Mouse (Mus musculus): ENCODE data around the gene Ank2. TPM values are rescaled to one million over a fixed set of nuclear protein-coding genes. Genes with fewer than 3 reads are reported as not detected.

Gene Ank2
- total and polyA plus RNA-seq, 2 experiments, result 1.2 to 5.6 TPM

DNA sequence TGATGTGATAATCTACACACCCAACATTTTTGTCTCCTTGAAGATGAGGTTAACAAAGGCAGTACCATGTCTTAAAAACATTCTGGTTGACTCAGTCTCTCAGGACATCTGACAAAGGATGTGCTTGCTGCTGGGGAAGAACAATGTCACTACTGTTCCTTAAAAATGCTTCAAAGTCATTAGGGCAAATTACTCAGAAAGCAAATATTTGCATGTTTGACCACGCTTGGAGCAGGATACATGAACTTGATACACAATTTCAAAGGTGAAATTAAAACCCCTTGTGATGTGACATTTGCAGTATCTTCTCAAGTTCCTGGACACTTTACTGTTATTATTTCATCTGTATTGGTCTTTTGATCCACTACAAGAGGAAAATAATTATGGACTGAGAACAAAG, 371.5 kb downstream of the Ank2 start:
- DNase-seq (ENCODE audit: extremely low read depth, low read depth, low spot score), result peak; percentile 84
- WGBS, result 16% methylated on average over 1 of the region's 1 CpGs
- Histone ChIP-seq H3K9ac (ENCODE audit: low read depth, low read length) (no peak overlapping the region), H3K4me1 (ENCODE audit: control insufficient read depth, insufficient read depth, low read length) (peaks cover 15% of the 10 kb centered on the region; the same call in 1 of the 2 replicates), H3K79me2 (ENCODE audit: control insufficient read depth, insufficient read depth, low read length) (no peaks in the 10 kb centered on the region), H3K27me3 (ENCODE audit: control insufficient read depth, insufficient read depth, low read length) (no peaks in the 10 kb centered on the region), H3K4me3 (ENCODE audit: insufficient read depth, low read depth, low read length) (no peak overlapping the region), H3K36me3 (ENCODE audit: control insufficient read depth, insufficient read depth, low read length) (no peaks in the 10 kb centered on the region), H3K27ac (replicated peaks; ENCODE audit: insufficient read depth, low read depth, low read length) (no peak overlapping the region)
- TF ChIP-seq POLR2A (IDR thresholded peaks at IDR 0.05; ENCODE audit: extremely low read depth, insufficient read depth, low read length) (no peak), CTCF (IDR thresholded peaks at IDR 0.05; ENCODE audit: low read depth, low read length) (no peak)

DNA sequence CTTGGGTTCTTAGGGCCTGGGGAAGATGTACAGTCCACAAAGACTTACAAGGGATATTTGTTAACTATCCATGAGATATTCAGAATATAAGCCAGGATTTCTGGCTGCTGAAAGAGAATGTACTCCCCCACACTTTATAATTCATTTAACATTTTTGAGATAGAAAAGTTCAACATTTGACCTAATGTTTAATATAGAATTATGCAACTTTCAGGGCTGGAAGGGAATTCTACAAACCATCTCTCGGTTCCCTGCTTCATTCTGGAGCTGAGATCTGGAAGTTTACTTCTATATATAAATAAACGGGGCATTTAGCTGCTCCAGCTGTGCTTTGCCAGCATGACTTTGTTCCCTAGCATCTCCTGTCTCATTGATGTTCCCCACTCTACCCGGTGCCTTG, 372.9 kb downstream of the Ank2 start:
- Histone ChIP-seq H3K36me3 (ENCODE audit: control insufficient read depth, insufficient read depth, low read length) (no peaks in the 10 kb centered on the region), H3K9ac (ENCODE audit: low read depth, low read length) (no peak overlapping the region), H3K4me1 (ENCODE audit: control insufficient read depth, insufficient read depth, low read length) (peaks cover 15% of the 10 kb centered on the region; the same call in 1 of the 2 replicates), H3K27me3 (ENCODE audit: control insufficient read depth, insufficient read depth, low read length) (no peaks in the 10 kb centered on the region), H3K27ac (replicated peaks; ENCODE audit: insufficient read depth, low read depth, low read length) (no peak overlapping the region), H3K4me3 (ENCODE audit: insufficient read depth, low read depth, low read length) (no peak overlapping the region), H3K79me2 (ENCODE audit: control insufficient read depth, insufficient read depth, low read length) (no peaks in the 10 kb centered on the region)
- 28% methylated on average over 3 of the region's 3 CpGs for WGBS
- DNase-seq (ENCODE audit: extremely low read depth, low read depth, low spot score), result no peak
- TF ChIP-seq CTCF (IDR thresholded peaks at IDR 0.05; ENCODE audit: low read depth, low read length) (no peak), POLR2A (IDR thresholded peaks at IDR 0.05; ENCODE audit: extremely low read depth, insufficient read depth, low read length) (no peak)

DNA sequence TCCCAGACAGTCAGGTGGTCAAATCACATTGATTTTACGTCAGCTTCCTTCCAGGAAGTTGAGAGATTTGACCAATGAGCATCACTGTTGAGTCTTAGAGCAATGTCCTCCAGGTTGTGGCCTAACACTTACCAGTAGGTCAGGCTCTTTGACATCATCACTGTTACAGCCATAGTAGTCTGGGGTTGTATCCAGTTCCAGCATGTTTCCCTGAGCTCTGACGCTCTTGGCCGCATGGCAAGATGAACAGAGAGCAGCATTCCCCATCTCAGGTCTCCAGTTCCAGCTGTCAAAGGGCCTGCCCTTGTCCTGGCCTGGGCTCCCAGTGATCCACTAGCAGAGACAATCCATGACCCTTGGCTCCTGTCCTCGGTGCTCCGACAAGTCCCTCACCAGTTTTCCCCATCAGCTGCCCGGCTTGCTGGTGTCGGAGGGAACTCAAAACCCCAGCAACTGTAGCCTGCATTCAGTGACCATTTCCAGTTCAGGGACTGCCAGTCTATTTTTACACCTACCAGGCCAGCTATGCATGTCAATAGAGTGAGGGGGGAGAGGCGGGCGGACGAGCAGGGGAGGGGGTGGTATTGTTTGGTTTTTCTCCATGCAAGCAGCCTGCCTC, 374.7 kb downstream of the Ank2 start:
- TF ChIP-seq POLR2A (IDR thresholded peaks at IDR 0.05; ENCODE audit: extremely low read depth, insufficient read depth, low read length), result no peak
- no peak for TF ChIP-seq CTCF (IDR thresholded peaks at IDR 0.05; ENCODE audit: low read depth, low read length)
- Histone ChIP-seq H3K27ac (replicated peaks; ENCODE audit: insufficient read depth, low read depth, low read length) (peak overlapping the region; percentile 54), H3K4me3 (ENCODE audit: insufficient read depth, low read depth, low read length) (no peak overlapping the region)

DNA sequence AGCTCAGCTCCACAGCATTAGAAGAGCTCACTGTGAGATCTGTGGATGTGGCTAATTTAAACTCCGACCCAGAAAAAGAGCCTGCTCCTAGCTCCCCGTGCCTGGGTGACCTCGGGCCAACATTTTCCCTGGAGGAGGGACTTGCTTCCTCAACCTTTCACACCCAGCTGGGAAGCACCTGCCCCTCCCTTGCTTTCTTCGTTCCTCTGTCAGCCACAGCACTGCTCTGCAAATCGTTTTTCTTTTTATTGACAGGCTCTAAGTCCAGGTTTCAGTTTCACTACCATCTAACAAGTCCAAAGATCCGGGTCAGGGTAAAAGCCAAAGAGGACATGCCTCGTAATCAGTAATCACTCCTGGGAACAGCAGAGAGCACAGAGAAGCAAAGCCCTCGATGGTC, 375.8 kb downstream of the Ank2 start:
- Histone ChIP-seq H3K79me2 (ENCODE audit: control insufficient read depth, insufficient read depth, low read length) (no peaks in the 10 kb centered on the region), H3K9ac (ENCODE audit: low read depth, low read length) (peak overlapping the region; percentile 39; the same call in 1 of the 2 replicates), H3K4me3 (ENCODE audit: insufficient read depth, low read depth, low read length) (no peak overlapping the region; the same call in 1 of the 2 replicates), H3K27ac (replicated peaks; ENCODE audit: insufficient read depth, low read depth, low read length) (peak overlapping the region; percentile 77), H3K27me3 (ENCODE audit: control insufficient read depth, insufficient read depth, low read length) (no peaks in the 10 kb centered on the region), H3K4me1 (ENCODE audit: control insufficient read depth, insufficient read depth, low read length) (peaks cover 15% of the 10 kb centered on the region; the same call in 1 of the 2 replicates), H3K36me3 (ENCODE audit: control insufficient read depth, insufficient read depth, low read length) (no peaks in the 10 kb centered on the region)
- WGBS, result 4% methylated on average over 8 of the region's 8 CpGs
- peak; percentile 98 for DNase-seq (ENCODE audit: extremely low read depth, low read depth, low spot score)
- TF ChIP-seq POLR2A (IDR thresholded peaks at IDR 0.05; ENCODE audit: extremely low read depth, insufficient read depth, low read length), result no peak
- TF ChIP-seq CTCF (IDR thresholded peaks at IDR 0.05; ENCODE audit: low read depth, low read length), result no peak

More for the DNA sequence above, 374.7 kb downstream of the Ank2 start:
- no peaks in the 10 kb centered on the region for H3K79me2 ChIP-seq (ENCODE audit: control insufficient read depth, insufficient read depth, low read length)
- H3K9ac ChIP-seq (ENCODE audit: low read depth, low read length), result no peak overlapping the region
- DNase-seq (ENCODE audit: extremely low read depth, low read depth, low spot score), result peak; percentile 91
- H3K36me3 ChIP-seq (ENCODE audit: control insufficient read depth, insufficient read depth, low read length), result no peaks in the 10 kb centered on the region
- no peaks in the 10 kb centered on the region for H3K27me3 ChIP-seq (ENCODE audit: control insufficient read depth, insufficient read depth, low read length)
- peaks cover 15% of the 10 kb centered on the region; the same call in 1 of the 2 replicates for H3K4me1 ChIP-seq (ENCODE audit: control insufficient read depth, insufficient read depth, low read length)
- WGBS, result 25% methylated on average over 10 of the region's 10 CpGs

DNA sequence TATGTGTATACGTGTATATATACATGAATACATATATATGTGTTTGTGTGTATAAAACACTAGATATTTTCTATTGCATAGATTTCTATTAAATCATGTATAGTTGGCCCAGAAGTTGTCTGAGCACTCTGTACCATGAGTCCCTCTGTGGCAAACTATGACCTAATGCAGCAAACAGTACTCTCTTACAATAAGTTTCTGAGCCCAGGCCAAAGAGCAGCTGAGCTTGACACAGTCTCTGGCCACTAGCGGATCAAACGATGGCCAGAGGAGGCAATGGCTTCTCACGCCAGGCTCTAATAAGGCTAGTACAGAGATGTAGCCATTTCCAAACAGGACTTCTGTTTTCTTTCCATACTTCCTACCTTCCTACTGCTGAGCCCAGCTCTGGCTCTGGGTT, 380.4 kb downstream of the Ank2 start:
- DNase-seq (ENCODE audit: extremely low read depth, low read depth, low spot score), result peak; percentile 19
- H3K79me2 ChIP-seq (ENCODE audit: control insufficient read depth, insufficient read depth, low read length), result no peaks in the 10 kb centered on the region
- no peak overlapping the region for H3K27ac ChIP-seq (replicated peaks; ENCODE audit: insufficient read depth, low read depth, low read length)
- no peaks in the 10 kb centered on the region for H3K27me3 ChIP-seq (ENCODE audit: control insufficient read depth, insufficient read depth, low read length)
- TF ChIP-seq POLR2A (IDR thresholded peaks at IDR 0.05; ENCODE audit: extremely low read depth, insufficient read depth, low read length) (no peak), CTCF (IDR thresholded peaks at IDR 0.05; ENCODE audit: low read depth, low read length) (no peak)
- H3K4me1 ChIP-seq (ENCODE audit: control insufficient read depth, insufficient read depth, low read length), result peaks cover 2% of the 10 kb centered on the region; the same call in 1 of the 2 replicates
- no peaks in the 10 kb centered on the region for H3K36me3 ChIP-seq (ENCODE audit: control insufficient read depth, insufficient read depth, low read length)
- no peak overlapping the region for H3K4me3 ChIP-seq (ENCODE audit: insufficient read depth, low read depth, low read length)
- WGBS, result 55% methylated on average over 4 of the region's 4 CpGs
- no peak overlapping the region for H3K9ac ChIP-seq (ENCODE audit: low read depth, low read length)

DNA sequence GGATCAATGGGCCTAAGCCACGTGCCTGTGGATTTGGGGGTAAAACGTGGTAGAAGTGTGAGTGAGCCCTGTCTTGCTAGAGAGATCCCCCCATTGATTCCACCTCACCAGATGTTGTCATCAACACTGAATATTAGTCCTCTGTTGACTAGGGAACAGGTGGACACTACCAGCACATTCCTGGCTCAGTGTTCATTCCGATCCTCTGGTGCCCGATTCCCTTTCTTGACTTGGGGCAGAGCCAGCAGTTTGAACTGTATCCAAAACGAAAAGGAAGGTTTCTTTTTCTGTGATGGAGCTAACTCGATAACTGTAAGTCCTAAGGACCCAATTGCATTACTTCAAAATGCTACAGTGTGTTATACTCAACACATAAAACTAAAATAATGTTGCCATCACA, 382.9 kb downstream of the Ank2 start:
- Histone ChIP-seq H3K9ac (ENCODE audit: low read depth, low read length) (no peak overlapping the region), H3K4me3 (ENCODE audit: insufficient read depth, low read depth, low read length) (no peak overlapping the region), H3K27me3 (ENCODE audit: control insufficient read depth, insufficient read depth, low read length) (no peaks in the 10 kb centered on the region), H3K79me2 (ENCODE audit: control insufficient read depth, insufficient read depth, low read length) (no peaks in the 10 kb centered on the region), H3K4me1 (ENCODE audit: control insufficient read depth, insufficient read depth, low read length) (no peaks in the 10 kb centered on the region), H3K36me3 (ENCODE audit: control insufficient read depth, insufficient read depth, low read length) (no peaks in the 10 kb centered on the region), H3K27ac (replicated peaks; ENCODE audit: insufficient read depth, low read depth, low read length) (no peak overlapping the region)
- TF ChIP-seq POLR2A (IDR thresholded peaks at IDR 0.05; ENCODE audit: extremely low read depth, insufficient read depth, low read length), result no peak
- TF ChIP-seq CTCF (IDR thresholded peaks at IDR 0.05; ENCODE audit: low read depth, low read length), result no peak
- whole genome bisulfite sequencing, result 65% methylated on average over 6 of the region's 6 CpGs
- DNase-seq (ENCODE audit: extremely low read depth, low read depth, low spot score), result no peak

Data from liver, adult 2 months (tissue).